Mouse (Mus musculus) midbrain, postnatal 0 days (tissue): ENCODE data around the gene Slc27a5. TPM values are rescaled to one million over a fixed set of nuclear protein-coding genes. Genes with fewer than 3 reads are reported as not detected.

Experiments used
- ATAC-seq: fragments of 200-750 bp; cut with Nextera tagmentation; 2 replicates; pipeline ENCODE4 v1.8.0; 2017; ENCODE audit warnings: moderate number of reproducible peaks, mild to moderate bottlenecking, moderate TSS enrichment, moderate library complexity; ENCODE audit not compliant: low FRiP score
- DNase-seq: peaks from one replicate; pipeline ENCODE4 v3.0.0-alpha.2; 2015; ENCODE audit warnings: low spot score
- H3K27ac ChIP-seq: fragments of 300-500 bp; sonication (generic); 2 replicates; pipeline ENCODE4 v1.5.1; 2014; ENCODE audit warnings: low read depth, mild to moderate bottlenecking, low read length, mixed read lengths
- H3K27me3 ChIP-seq: fragments of 300-500 bp; sonication (generic); 2 replicates; pipeline ENCODE4 v1.6.1; 2014; ENCODE audit warnings: low read length, control low read depth, mixed read lengths; ENCODE audit not compliant: insufficient read depth
- H3K36me3 ChIP-seq: fragments of 300-500 bp; sonication (generic); 2 replicates; pipeline ENCODE4 v1.6.1; 2014; ENCODE audit warnings: low read length, control low read depth, mixed read lengths; ENCODE audit not compliant: insufficient read depth
- H3K4me1 ChIP-seq: fragments of 300-500 bp; sonication (generic); 2 replicates; pipeline ENCODE4 v1.6.1; 2014; ENCODE audit warnings: mild to moderate bottlenecking, control low read depth, antibody characterized with exemption, low read length, mixed read lengths; ENCODE audit not compliant: insufficient read depth
- H3K4me2 ChIP-seq: fragments of 300-500 bp; sonication (generic); 2 replicates; pipeline ENCODE4 v1.6.1; 2014; ENCODE audit warnings: low read depth, mild to moderate bottlenecking, low read length, mixed read lengths; ENCODE audit not compliant: poor library complexity, severe bottlenecking
- H3K4me3 ChIP-seq: fragments of 300-500 bp; sonication (generic); 2 replicates; pipeline ENCODE4 v1.5.1; 2014; ENCODE audit warnings: low read depth, mild to moderate bottlenecking, low read length, moderate library complexity
- H3K9ac ChIP-seq: fragments of 300-500 bp; sonication (generic); replicated peaks from 2 replicates; pipeline ENCODE4 v1.6.1; 2014; ENCODE audit warnings: mild to moderate bottlenecking, low read length, moderate library complexity, mixed read lengths; ENCODE audit not compliant: poor library complexity, severe bottlenecking
- H3K9me3 ChIP-seq: fragments of 300-500 bp; sonication (generic); 2 replicates; pipeline ENCODE4 v1.6.1; 2016; ENCODE audit warnings: low read length, control low read depth
- CTCF ChIP-seq: IDR thresholded peaks from 2 replicates; pipeline ENCODE4 v1.5.1; 2016; ENCODE audit warnings: antibody characterized with exemption, mild to moderate bottlenecking
- WGBS: fragments of 180-500 bp; shearing (Covaris S2); extraction: QIAGEN DNeasy Blood & Tissue Kit; methylation state at CpG from one replicate; pipeline ENCODE4 v1.1.7; 2014; 5-methylcytosine and 5-hydroxymethylcytosine counted together
- polyA plus RNA-seq: library from polyadenylated mRNA; unstranded; fragments of >200 nt; fragmentation: Nextera tagmentation; extraction: Ambion mirVana; gene quantifications from 2 replicates; pipeline ENCODE4 v1.2.1, GENCODE M21; 2015
- total RNA-seq: library from RNA; depleted of rRNA; stranded (reverse); fragments of >200 nt; gene quantifications from 2 replicates; pipeline ENCODE4 v1.2.3, GENCODE M21; 2014

Gene Slc27a5
- total and polyA plus RNA-seq, 2 experiments from 2014 or later = 0.21 TPM; not detected in 1

GRCm38 (mm10) chr7:13022773-13023535 lies 25.0 kb upstream of the Slc27a5 start:
- Histone ChIP-seq H3K4me3 (peak overlapping the region; percentile 85), H3K9ac (peak overlapping the region; percentile 66), H3K4me1 (peaks cover 5% of the 10 kb centered on the region; the same call in 1 of the 2 replicates), H3K36me3 (peaks cover 14% of the 10 kb centered on the region), H3K27me3 (no peaks in the 10 kb centered on the region), H3K9me3 (no peaks in the 10 kb centered on the region), H3K27ac (0 out of 2 replicates have a peak overlapping the region, but pooled peaks have one; percentile 27), H3K4me2 (peak overlapping the region; percentile 96)
- no peak for TF ChIP-seq CTCF
- DNase-seq (peak; percentile 69), ATAC-seq (peak; percentile 10; the same call in 1 of the 2 replicates)
- WGBS = 3% methylated on average over 31 of the region's 31 CpGs

- ATAC-seq (no peak), DNase-seq (no peak)
- H3K4me1 ChIP-seq = 0 out of 2 replicates have a peak, but pooled peaks cover 4% of the 10 kb centered on the region
- 0 out of 2 replicates have a peak, but pooled peaks cover 4% of the 10 kb centered on the region for H3K27me3 ChIP-seq
- H3K36me3 ChIP-seq = no peaks in the 10 kb centered on the region
- TF ChIP-seq CTCF = no peak
- no peak overlapping the region for H3K27ac ChIP-seq
- H3K4me2 ChIP-seq = no peak overlapping the region
- no peak overlapping the region for H3K9ac ChIP-seq
- H3K4me3 ChIP-seq = no peak overlapping the region
- H3K9me3 ChIP-seq = no peaks in the 10 kb centered on the region
- WGBS = 94% methylated on average over 1 of the region's 1 CpGs
Measured at GRCm38 (mm10) chr7:13015217-13015616, 17.2 kb upstream of the Slc27a5 start.

GRCm38 (mm10) chr7:13014275-13014839 lies 16.4 kb upstream of the Slc27a5 start:
- ATAC-seq (no peak), DNase-seq (no peak)
- Histone ChIP-seq H3K9ac (no peak overlapping the region), H3K9me3 (no peaks in the 10 kb centered on the region), H3K4me1 (0 out of 2 replicates have a peak, but pooled peaks cover 4% of the 10 kb centered on the region), H3K27ac (no peak overlapping the region), H3K27me3 (0 out of 2 replicates have a peak, but pooled peaks cover 4% of the 10 kb centered on the region), H3K36me3 (no peaks in the 10 kb centered on the region), H3K4me2 (no peak overlapping the region), H3K4me3 (no peak overlapping the region)
- TF ChIP-seq CTCF = no peak
- WGBS = 42% methylated on average over 6 of the region's 6 CpGs

GRCm38 (mm10) chr7:13013671-13014070 lies 15.7 kb upstream of the Slc27a5 start:
- Histone ChIP-seq H3K4me3 (no peak overlapping the region), H3K4me1 (0 out of 2 replicates have a peak, but pooled peaks cover 4% of the 10 kb centered on the region), H3K36me3 (no peaks in the 10 kb centered on the region), H3K9ac (no peak overlapping the region), H3K4me2 (no peak overlapping the region), H3K27me3 (0 out of 2 replicates have a peak, but pooled peaks cover 4% of the 10 kb centered on the region), H3K27ac (no peak overlapping the region), H3K9me3 (no peaks in the 10 kb centered on the region)
- ATAC-seq (no peak), DNase-seq (no peak)
- 74% methylated on average over 4 of the region's 4 CpGs for WGBS
- TF ChIP-seq CTCF = no peak

GRCm38 (mm10) chr7:13010005-13010908 lies 12.3 kb upstream of the Slc27a5 start, which contains the start of gene Zbtb45:
TSS of gene Zbtb45 (minus strand) at chr7:13010034.
- peak within 1 kb of the TSS; percentile 66 for H3K4me2 ChIP-seq
- peak within 1 kb of the TSS; percentile 71 for H3K4me3 ChIP-seq
- peak within 1 kb of the TSS; percentile 91 for H3K27ac ChIP-seq
- no peak for DNase-seq
- ATAC-seq = no peak
- H3K9ac ChIP-seq = peak within 1 kb of the TSS; percentile 89
- WGBS = 12% methylated on average over 25 of the region's 26 CpGs
- 0 out of 2 replicates have a peak, but pooled peaks cover 4% of the 10 kb centered on the region for H3K4me1 ChIP-seq
- TF ChIP-seq CTCF = 0 out of 2 replicates have a peak, but pooled peaks have one; percentile 7
- H3K27me3 ChIP-seq = 0 out of 2 replicates have a peak, but pooled peaks cover 4% of the 10 kb centered on the region
- peaks cover 24% of the 10 kb centered on the region for H3K36me3 ChIP-seq
- no peaks in the 10 kb centered on the region for H3K9me3 ChIP-seq
